Mouse (Mus musculus): ENCODE data around the gene Pced1a. TPM values are rescaled to one million over a fixed set of nuclear protein-coding genes. Genes with fewer than 3 reads are reported as not detected.

Gene Pced1a
- polyA plus RNA-seq, 1 experiment from 2014 or later: 7.2 TPM

DNA sequence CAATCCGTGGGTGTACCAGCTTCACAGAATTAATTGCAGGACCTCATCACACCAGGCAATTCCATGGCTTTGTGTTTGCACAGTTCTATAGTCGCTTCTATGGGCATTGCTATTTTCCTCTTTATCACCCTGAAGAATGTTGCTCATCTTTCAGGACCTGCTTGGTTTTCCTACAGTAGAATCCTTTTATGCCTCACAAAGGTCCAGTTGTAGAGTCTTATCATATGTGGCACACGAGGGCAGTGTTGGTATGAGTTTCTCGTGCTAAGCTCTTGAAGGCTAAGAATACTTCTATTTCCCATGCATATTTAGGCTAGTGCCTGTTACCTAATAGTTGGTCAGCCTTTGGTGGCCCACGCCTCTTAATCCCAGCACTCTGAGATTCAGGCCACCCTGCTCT is 611 bp upstream of the Pced1a start:
- Histone ChIP-seq H3K4me2 (ENCODE audit: low read depth, low read length) (peak overlapping the region; percentile 81), H3K4me1 (ENCODE audit: control insufficient read depth, insufficient read depth, low read length) (peaks cover 15% of the 10 kb centered on the region), H3K36me3 (ENCODE audit: control insufficient read depth, insufficient read depth) (peaks cover 2% of the 10 kb centered on the region; the same call in 1 of the 2 replicates), H3K27me3 (ENCODE audit: control insufficient read depth, insufficient read depth, low read length) (no peaks in the 10 kb centered on the region), H3K9me3 (replicated peaks; ENCODE audit: control insufficient read depth, low read length) (no peaks in the 10 kb centered on the region), H3K4me3 (ENCODE audit: low read length) (peak overlapping the region; percentile 96), H3K27ac (ENCODE audit: low read length) (peak overlapping the region; percentile 90), H3K9ac (ENCODE audit: low read length) (peak overlapping the region; percentile 92)
- ATAC-seq (replicated peaks; ENCODE audit: extremely low read depth, insufficient read depth, low FRiP score): no peak
- WGBS: 28% methylated on average over 5 of the region's 5 CpGs

DNA sequence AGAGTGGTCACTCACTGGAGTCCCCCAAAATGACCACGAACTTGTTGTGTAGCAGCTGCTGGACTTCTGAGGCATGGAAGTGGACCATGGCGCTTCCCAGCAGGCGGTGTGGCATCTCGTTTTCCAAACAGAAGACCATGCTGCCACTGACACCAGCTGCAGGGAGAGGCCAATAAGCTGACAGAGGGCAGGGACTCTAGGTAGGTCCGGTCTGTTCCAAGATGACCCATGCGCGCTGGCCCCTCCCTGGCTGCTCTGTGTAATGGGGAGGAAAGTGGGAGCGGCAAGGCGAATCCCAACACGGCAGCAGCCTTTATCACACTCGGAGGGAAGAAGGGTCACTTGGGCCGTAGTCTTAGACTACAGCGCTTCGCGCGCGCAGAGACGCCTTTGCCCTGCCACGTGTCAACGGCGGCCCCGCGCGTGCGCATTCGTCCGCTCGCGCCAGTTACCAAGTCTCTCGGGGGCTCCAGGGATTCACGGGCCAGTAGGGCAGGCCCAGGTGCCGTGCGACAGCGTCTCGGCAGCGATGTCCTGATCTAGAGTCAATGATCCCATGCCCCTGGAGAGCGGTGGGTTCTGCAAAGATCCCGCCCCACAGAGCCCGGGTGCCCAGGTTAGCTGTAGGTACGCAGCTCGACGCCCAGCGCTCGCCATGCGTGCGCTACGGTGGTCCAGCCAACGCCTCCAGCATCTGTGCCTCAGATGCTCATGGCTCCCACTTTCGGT is 940 bp downstream of the Pced1a start:
- peak overlapping the region; percentile 92 for H3K9ac ChIP-seq (ENCODE audit: low read length)
- peak; percentile 46 for ATAC-seq (replicated peaks; ENCODE audit: extremely low read depth, insufficient read depth, low FRiP score)
- H3K9me3 ChIP-seq (replicated peaks; ENCODE audit: control insufficient read depth, low read length): no peaks in the 10 kb centered on the region
- peak overlapping the region; percentile 96 for H3K4me3 ChIP-seq (ENCODE audit: low read length)
- peak overlapping the region; percentile 90 for H3K27ac ChIP-seq (ENCODE audit: low read length)
- peaks cover 2% of the 10 kb centered on the region; the same call in 1 of the 2 replicates for H3K36me3 ChIP-seq (ENCODE audit: control insufficient read depth, insufficient read depth)
- peaks cover 13% of the 10 kb centered on the region for H3K4me1 ChIP-seq (ENCODE audit: control insufficient read depth, insufficient read depth, low read length)
- 13% methylated on average over 49 of the region's 49 CpGs for WGBS
- H3K27me3 ChIP-seq (ENCODE audit: control insufficient read depth, insufficient read depth, low read length): no peaks in the 10 kb centered on the region
- H3K4me2 ChIP-seq (ENCODE audit: low read depth, low read length): peak overlapping the region; percentile 81

DNA sequence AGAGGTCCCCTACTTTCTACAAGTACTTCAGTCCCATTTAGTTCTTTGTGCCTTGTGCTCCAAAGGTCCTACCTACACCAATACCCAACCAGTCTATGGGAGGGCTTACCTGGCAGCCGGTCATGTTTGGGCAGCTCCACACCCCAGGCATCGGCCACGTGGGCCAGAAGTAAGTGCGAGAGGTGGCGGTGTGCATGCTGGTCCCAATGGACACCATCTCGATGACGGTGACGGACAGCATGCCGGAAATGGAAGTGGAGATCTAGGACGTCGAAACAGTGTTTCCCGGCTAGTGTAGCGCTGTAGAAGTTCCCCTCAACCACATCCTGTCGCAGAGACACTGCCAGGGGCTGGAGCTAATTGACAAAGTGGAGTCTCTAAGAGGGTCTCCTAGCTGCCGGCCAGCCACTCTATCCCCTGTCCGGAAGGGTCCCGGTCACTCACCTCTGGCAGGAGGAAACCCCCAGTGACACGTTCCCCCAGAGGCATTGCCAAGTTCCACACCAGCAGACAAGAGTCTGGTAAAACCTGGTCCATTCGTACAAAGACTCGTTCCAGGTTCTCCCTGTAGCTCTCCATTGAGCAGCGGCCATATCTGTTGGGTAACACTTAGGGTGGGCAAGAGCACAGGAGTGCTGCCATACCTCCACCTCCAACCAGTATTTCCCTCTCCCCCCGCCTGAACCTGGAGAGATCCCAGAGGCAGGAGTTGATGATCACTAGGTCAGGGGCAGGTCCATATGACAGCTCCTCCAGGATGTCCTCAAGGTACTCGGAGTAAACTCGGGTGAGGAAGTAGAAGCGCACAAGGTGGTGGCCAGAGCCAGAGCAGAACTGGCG is 2.5 kb downstream of the Pced1a start:
- Histone ChIP-seq H3K36me3 (ENCODE audit: control insufficient read depth, insufficient read depth) (no peaks in the 10 kb centered on the region), H3K9ac (ENCODE audit: low read length) (no peak overlapping the region), H3K27ac (ENCODE audit: low read length) (no peak overlapping the region), H3K4me3 (ENCODE audit: low read length) (no peak overlapping the region), H3K4me2 (ENCODE audit: low read depth, low read length) (no peak overlapping the region), H3K4me1 (ENCODE audit: control insufficient read depth, insufficient read depth, low read length) (peaks cover 13% of the 10 kb centered on the region), H3K27me3 (ENCODE audit: control insufficient read depth, insufficient read depth, low read length) (no peaks in the 10 kb centered on the region), H3K9me3 (replicated peaks; ENCODE audit: control insufficient read depth, low read length) (no peaks in the 10 kb centered on the region)
- WGBS: 95% methylated on average over 26 of the region's 26 CpGs
- ATAC-seq (replicated peaks; ENCODE audit: extremely low read depth, insufficient read depth, low FRiP score): no peak

DNA sequence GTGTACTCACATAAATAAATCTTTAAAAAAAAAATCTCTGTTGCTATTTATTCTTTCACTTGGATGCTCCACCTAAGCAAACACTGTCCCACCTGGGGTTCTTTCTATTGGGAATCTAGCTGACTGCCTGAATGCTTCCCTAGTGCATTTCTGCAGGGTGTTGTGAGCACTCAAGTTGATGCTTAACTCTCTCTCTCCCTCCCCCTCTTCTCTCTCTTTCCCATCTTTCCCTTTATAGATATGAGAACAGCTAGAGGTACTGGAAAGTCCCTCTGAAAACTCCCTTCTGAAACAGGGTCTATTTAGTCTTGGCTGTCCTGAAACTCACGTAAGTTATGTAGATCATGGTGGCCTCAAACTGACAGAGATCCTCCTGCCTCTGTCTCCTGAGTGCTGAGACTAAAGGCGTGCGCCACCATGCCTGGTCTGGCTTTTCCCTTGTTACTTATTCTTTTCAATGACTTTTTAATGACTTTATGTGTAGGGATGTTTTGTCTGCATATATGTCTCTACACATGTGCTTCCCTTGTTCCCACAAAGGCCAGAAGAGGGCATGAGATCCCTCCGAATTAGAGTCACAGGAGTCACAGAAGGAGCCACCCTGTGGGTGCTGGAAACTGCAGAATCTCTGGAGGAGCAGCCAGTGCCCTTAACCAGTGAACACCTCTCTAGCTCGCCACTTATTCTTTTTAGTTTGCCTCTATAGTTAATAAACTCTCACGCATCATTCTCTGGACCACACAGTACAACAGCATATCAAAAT is 10.2 kb downstream of the Pced1a start:
- H3K27ac ChIP-seq (ENCODE audit: low read length): no peak overlapping the region
- H3K9me3 ChIP-seq (replicated peaks; ENCODE audit: control insufficient read depth, low read length): no peaks in the 10 kb centered on the region
- no peaks in the 10 kb centered on the region for H3K36me3 ChIP-seq (ENCODE audit: control insufficient read depth, insufficient read depth)
- no peaks in the 10 kb centered on the region for H3K27me3 ChIP-seq (ENCODE audit: control insufficient read depth, insufficient read depth, low read length)
- no peak for ATAC-seq (replicated peaks; ENCODE audit: extremely low read depth, insufficient read depth, low FRiP score)
- no peak overlapping the region for H3K9ac ChIP-seq (ENCODE audit: low read length)
- H3K4me2 ChIP-seq (ENCODE audit: low read depth, low read length): no peak overlapping the region
- H3K4me3 ChIP-seq (ENCODE audit: low read length): no peak overlapping the region
- no peaks in the 10 kb centered on the region for H3K4me1 ChIP-seq (ENCODE audit: control insufficient read depth, insufficient read depth, low read length)
- WGBS: 73% methylated on average over 6 of the region's 6 CpGs

DNA sequence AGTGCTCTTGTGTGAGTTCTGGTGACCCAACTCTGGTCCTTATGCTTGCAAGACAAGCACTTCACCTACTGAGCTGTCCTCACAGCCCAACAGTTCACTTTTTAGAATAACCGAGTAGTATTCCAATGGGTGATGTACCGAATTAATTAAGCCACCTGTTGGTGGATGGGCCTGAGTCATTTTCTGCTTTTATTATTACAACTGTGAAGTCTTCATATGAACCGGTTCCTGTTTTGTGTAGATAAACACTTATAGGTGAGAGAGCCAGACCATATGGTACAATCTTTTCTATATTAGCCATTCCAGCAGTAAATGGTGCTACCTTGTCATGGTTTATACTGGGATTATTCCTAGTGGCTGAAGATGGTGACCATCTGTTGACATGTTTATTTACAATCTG is 11.7 kb downstream of the Pced1a start:
- 75% methylated on average over 3 of the region's 3 CpGs for WGBS
- H3K4me1 ChIP-seq (ENCODE audit: control insufficient read depth, insufficient read depth, low read length): no peaks in the 10 kb centered on the region

DNA sequence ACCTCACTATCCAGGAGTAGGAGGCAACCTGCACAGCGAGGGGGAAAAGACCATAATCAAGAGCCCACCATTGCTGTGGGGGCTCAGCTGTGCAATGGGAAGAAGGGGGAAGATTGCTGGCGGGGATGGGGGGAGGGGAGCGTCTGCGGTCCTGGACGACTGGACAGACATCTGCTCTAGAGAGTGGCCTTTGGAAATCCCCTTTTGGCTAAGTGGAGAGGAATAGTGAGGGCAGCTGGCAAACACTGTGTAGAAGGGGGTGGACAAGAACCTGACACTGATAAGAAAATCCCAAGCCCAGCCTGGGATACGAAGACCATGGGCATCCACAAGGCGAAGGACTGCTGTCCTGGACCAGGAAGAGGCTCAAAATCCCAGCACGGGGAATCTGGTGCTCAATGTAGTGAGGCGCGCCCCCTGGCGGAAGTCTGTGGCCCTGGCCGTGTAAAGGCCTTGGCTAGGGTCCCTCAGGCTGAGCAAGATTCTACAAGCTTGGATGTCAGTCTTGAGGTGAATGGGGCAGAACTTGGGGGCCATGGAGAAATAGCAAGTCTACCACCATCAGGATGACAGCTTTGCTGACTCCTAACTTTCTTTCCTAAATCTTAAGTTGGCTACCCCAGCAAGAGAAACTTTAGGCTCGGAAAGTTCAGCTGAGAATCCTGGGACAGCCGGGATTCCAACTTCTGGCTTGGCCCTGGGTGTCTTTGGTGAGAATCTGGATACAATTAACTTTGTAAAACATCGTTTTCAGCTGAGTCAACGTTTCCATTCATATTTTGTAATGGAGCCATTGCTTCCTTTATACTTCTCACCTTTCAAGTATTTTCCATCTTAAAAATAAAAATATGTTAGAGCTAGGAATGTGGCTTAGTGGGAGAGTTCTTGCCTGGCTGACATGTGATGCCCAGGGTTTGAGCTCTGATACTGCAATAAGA is 12.7 kb downstream of the Pced1a start:
- H3K4me2 ChIP-seq (ENCODE audit: low read depth, low read length): no peak overlapping the region
- no peaks in the 10 kb centered on the region for H3K4me1 ChIP-seq (ENCODE audit: control insufficient read depth, insufficient read depth, low read length)
- H3K9ac ChIP-seq (ENCODE audit: low read length): no peak overlapping the region
- H3K27me3 ChIP-seq (ENCODE audit: control insufficient read depth, insufficient read depth, low read length): no peaks in the 10 kb centered on the region
- ATAC-seq (replicated peaks; ENCODE audit: extremely low read depth, insufficient read depth, low FRiP score): peak; percentile 80
- WGBS: 31% methylated on average over 16 of the region's 16 CpGs
- no peaks in the 10 kb centered on the region for H3K9me3 ChIP-seq (replicated peaks; ENCODE audit: control insufficient read depth, low read length)
- H3K4me3 ChIP-seq (ENCODE audit: low read length): no peak overlapping the region
- no peaks in the 10 kb centered on the region for H3K36me3 ChIP-seq (ENCODE audit: control insufficient read depth, insufficient read depth)
- no peak overlapping the region for H3K27ac ChIP-seq (ENCODE audit: low read length)

More for the DNA sequence above, 11.7 kb downstream of the Pced1a start:
- H3K27me3 ChIP-seq (ENCODE audit: control insufficient read depth, insufficient read depth, low read length): no peaks in the 10 kb centered on the region
- no peak overlapping the region for H3K4me3 ChIP-seq (ENCODE audit: low read length)
- no peak overlapping the region for H3K9ac ChIP-seq (ENCODE audit: low read length)
- no peak overlapping the region for H3K27ac ChIP-seq (ENCODE audit: low read length)
- no peak overlapping the region for H3K4me2 ChIP-seq (ENCODE audit: low read depth, low read length)
- no peaks in the 10 kb centered on the region for H3K36me3 ChIP-seq (ENCODE audit: control insufficient read depth, insufficient read depth)
- no peaks in the 10 kb centered on the region for H3K9me3 ChIP-seq (replicated peaks; ENCODE audit: control insufficient read depth, low read length)
- no peak for ATAC-seq (replicated peaks; ENCODE audit: extremely low read depth, insufficient read depth, low FRiP score)

DNA sequence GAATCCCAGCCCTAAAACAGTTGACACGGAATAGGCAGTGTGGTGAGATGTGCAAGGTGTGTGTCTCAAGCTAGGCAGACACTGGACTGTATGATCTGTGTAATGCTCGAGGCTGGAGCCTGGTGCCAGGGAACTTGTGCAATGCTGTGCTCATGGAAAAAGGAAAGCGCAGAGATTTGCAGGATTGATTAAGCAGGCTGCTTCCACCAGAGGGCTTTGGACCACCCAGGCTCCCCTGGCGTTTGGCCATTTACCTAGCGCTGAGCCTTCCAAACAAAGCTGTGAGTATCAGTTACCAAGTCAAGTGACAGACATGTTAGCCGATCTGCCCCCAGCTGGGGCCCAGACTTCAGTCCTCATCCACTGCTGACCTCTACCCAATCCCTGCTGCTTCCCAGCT is 16.3 kb downstream of the Pced1a start:
- Histone ChIP-seq H3K27ac (ENCODE audit: low read length) (no peak overlapping the region), H3K4me3 (ENCODE audit: low read length) (no peak overlapping the region), H3K9me3 (replicated peaks; ENCODE audit: control insufficient read depth, low read length) (no peaks in the 10 kb centered on the region), H3K9ac (ENCODE audit: low read length) (no peak overlapping the region), H3K27me3 (ENCODE audit: control insufficient read depth, insufficient read depth, low read length) (no peaks in the 10 kb centered on the region), H3K4me2 (ENCODE audit: low read depth, low read length) (no peak overlapping the region), H3K4me1 (ENCODE audit: control insufficient read depth, insufficient read depth, low read length) (no peaks in the 10 kb centered on the region), H3K36me3 (ENCODE audit: control insufficient read depth, insufficient read depth) (no peaks in the 10 kb centered on the region)
- ATAC-seq (replicated peaks; ENCODE audit: extremely low read depth, insufficient read depth, low FRiP score): no peak; the same call in 1 of the 2 replicates
- 19% methylated on average over 6 of the region's 6 CpGs for WGBS

DNA sequence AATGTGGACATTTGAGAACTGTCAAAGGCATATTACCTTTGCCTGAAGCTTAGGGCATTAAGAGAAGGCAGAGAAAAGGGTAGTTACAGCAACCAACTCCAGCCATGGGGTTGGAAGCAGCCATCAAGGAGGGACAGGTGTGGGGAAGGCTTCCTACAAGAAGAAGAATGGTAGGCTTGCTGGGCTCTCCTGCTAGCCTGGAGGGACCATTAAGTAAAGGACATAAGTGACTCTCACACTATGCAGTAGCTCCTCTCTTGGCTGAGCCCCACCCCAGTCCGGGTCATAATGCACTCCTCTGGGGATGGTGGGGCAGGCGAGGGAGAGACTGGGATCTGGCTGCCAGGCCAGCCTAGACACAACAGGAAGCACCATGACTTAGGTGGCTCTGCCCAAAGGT is 18.3 kb downstream of the Pced1a start, which contains the start of gene Tmem239:
Gene Tmem239 (plus strand): TSS at position 301 of the 400 bp plus-strand sequence.
- Histone ChIP-seq H3K4me1 (ENCODE audit: control insufficient read depth, insufficient read depth, low read length) (no peaks in the 10 kb centered on the region), H3K27me3 (ENCODE audit: control insufficient read depth, insufficient read depth, low read length) (no peaks in the 10 kb centered on the region), H3K4me2 (ENCODE audit: low read depth, low read length) (no peak within 1 kb of the TSS), H3K36me3 (ENCODE audit: control insufficient read depth, insufficient read depth) (no peaks in the 10 kb centered on the region), H3K9ac (ENCODE audit: low read length) (no peak within 1 kb of the TSS), H3K27ac (ENCODE audit: low read length) (no peak within 1 kb of the TSS), H3K4me3 (ENCODE audit: low read length) (no peak within 1 kb of the TSS), H3K9me3 (replicated peaks; ENCODE audit: control insufficient read depth, low read length) (no peaks in the 10 kb centered on the region)
- 67% methylated on average over 2 of the region's 2 CpGs for WGBS
- ATAC-seq (replicated peaks; ENCODE audit: extremely low read depth, insufficient read depth, low FRiP score): no peak

All from heart, embryonic 16.5 days (tissue).